Mouse (Mus musculus): ENCODE measurements at regions not wholly inside any gene's neighbourhood (a gene's known extent, or its start where the extent isn't known, plus 50 kb on each side); places are given as distances from the start of the nearest gene placed in this dataset.

DNA sequence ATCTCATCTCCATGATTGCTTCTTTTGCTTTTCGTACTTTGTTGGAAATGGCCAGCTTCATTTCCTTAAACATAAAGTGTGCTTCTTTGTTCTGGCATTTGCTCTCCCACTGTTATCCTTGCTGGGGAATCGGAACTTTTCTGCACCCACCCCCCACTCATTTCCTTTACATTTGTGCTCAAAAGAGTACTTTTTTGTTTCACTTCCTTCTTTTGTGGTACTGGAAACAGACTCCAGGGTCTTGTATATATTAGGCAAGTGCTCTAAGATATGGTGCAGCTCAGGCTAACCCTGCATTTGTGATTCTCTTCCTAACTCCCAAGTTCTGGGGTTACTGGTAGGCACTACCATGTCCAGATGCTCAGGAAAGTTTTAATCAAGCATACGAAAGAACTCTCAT, 1084.6 kb downstream of the Car8 start:
- TF ChIP-seq POLR2A (IDR thresholded peaks at IDR 0.05; ENCODE audit: borderline replicate concordance, low read depth, low read length) (no peak), CTCF (IDR thresholded peaks at IDR 0.05; ENCODE audit: low read depth, low read length) (no peak)

Data from bone marrow macrophage, adult 2 months (primary cell).